Mouse (Mus musculus): ENCODE measurements around the gene Nav2. TPM values are rescaled to one million over a fixed set of nuclear protein-coding genes. Genes with fewer than 3 reads are reported as not detected.

Gene Nav2
- total RNA-seq, 2 experiments from 2014 or later: 94.6 to 122 TPM

DNA sequence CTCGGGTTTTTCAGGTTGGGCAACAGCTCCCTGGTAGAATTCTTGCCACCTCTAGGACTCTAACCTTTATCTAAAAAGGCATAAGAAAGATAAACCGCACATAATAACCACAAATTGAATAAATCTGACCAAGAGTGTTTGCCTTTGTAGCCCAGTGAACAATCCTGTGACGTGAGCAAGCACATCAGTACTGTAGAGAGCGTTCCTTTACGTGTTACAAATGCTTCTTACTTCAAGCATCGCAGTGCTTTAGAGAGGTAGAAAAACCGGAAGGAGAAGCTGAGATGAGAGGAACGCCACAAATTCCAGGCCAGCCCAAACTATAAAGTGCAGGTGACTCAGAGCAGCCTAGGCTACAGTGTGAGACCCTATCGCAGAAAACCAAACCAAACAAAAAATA lies 503.3 kb downstream of the Nav2 start:
- intact Hi-C loops (cut with DNase I): no loop called here
- DNase-seq (ENCODE audit: low spot score in 2 of 2): no peak

DNA sequence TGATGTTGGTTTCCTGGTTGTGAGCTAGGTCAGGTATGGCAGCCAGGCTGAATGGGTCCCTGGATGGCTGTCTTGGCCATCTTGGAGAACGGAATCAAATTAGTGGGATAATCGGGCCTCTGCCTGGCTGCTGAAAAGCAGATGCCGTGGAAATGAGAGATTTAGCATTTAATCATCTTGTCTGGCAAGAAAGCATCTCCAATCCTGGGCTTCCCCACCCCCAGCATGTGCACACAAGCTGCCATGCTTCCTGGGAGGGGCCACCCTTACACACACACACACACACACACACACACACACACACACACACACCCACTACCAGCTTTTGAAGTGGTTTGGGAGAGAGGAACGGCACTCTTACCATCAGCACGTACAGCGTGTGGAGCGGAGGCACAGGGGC lies 506.6 kb downstream of the Nav2 start:
- intact Hi-C loops (cut with DNase I): no loop called here
- DNase-seq (ENCODE audit: low spot score in 2 of 2): no peak

DNA sequence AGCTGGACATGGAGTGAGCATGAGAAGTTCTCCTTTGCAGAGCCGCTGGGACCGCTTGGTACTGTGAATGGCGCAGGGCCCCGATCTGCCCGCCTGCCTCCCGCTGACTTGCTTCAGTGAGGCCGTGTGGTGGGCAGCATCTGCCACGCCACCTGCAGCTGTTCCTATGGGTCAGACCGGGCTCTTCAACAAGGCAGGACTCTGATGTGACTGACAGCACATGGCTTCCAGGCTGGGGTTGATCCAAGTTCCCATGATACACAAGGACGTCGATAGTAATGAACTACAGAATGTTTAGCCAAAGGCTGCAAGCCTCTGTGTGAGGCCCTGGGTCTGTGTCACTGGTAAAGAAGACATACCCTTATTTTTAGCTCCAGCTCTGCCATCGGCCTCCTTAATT lies 507.2 kb downstream of the Nav2 start:
- DNase-seq (ENCODE audit: low spot score in 2 of 2): no peak
- intact Hi-C loops (cut with DNase I): no loop called here

DNA sequence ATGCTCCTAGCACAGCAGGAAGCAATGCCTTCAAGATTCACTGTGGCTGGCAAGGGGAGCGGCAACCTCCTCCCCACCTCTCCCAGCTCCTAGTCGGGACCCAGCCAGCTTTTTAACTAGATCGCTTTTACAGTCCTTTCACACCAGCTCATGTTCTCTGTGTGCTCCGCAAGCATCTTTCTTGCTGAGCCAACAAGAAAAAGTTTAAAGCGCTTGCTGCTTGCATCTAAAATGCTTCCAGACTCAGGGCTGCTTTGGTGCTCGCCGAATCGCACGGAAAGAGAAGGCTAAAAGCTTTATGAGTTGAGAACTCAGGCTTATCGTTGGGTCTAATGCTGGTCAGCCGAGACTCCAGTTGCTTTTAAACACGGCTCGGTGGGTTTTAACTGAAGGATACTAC lies 510.3 kb downstream of the Nav2 start:
- intact Hi-C loops (cut with DNase I): no loop called here
- DNase-seq (ENCODE audit: low spot score in 2 of 2): no peak

DNA sequence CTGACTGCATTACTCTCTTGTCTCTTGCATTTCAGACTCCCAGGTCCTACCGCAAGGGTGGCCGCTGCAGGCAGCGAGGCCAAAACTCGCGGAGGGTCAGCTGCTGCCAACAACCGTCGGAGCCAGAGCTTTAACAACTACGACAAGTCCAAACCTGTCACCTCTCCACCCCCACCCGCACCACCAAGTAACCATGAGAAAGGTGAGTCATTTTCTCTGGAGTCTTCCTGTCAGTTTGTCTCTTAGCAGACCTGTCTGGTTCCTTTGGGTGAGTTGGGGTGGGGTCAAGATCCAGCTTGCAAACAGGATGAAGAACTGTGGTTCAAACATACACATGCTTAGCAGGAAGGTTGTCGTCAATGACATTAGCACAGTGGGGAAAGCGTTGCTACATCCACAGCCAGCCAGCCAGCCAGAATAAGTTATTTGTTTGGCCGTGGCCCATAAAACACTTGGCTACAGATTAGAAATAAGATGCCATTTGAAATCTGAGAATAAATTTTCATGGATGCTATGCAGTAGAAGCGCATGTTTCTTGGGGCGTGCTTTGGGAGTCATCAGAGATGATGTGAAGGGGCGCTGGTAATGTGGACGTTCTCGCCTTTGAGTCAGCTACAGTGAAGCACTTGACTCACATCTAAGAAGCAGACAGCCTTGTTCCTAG lies 511.8 kb downstream of the Nav2 start:
- DNase-seq (ENCODE audit: low spot score in 2 of 2): no peak
- intact Hi-C loops (cut with DNase I): no loop called here

DNA sequence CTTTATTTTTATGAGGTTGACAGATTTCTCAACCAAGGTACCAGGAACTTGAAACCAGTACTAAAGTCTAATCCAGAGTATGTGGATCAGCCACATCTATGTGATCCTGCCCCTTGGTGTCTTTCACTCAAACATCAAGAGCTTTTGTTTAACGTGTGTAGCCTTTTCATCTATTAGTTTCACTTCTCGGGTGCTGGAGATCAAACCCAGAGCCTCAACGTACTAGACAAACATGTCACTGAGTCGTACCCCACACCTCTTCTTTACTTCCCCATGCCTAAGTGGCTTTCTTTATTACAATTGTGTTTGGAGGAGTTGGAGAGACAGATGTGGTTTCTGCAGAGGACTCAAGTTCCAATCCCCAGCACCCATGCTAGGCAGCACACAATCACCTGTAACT lies 512.7 kb downstream of the Nav2 start:
- DNase-seq (ENCODE audit: low spot score in 2 of 2): no peak
- intact Hi-C loops (cut with DNase I): no loop called here

DNA sequence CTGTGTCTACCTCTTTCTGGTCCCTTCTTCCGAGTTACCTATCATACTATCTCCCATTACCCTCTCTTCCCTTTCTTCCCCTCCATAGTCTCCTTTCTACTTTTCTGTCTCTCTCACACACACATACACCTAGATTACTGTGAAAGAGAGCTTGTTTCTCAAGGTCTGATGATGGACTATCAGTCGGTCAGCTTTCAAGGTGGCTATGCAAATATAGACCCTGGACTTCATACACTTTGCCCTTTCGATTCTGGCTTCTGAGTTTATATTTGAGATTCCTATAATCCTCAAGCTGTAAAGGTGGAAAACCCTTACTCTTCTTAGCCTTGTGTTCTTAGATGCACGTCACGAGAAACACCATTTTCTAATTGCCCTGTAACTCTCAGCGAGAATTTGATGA lies 515.4 kb downstream of the Nav2 start:
- no peak for DNase-seq (ENCODE audit: low spot score in 2 of 2)
- intact Hi-C loops (cut with DNase I): no loop called here

DNA sequence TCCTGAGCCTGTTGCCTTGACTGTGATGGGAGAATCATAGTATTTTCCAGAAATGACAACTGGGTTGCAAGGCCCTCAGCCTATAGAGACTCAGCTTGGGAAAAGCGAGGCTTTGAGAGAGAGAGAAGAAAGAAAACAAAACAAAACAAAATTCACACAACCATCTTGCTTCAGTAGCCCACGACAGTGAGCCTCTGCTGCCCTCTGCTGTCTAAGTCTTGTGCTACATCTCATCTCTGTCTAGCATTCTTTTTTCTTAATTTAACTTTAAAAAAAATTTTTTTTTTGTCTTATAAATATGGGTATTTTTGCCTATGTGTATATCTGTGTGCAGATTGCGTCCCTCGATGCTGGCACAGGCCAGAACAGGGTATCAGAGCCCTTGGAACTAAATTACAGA lies 517.5 kb downstream of the Nav2 start:
- peak; percentile 68 to 69 for DNase-seq (ENCODE audit: low spot score in 2 of 2)
- intact Hi-C loops (cut with DNase I): loop anchor here (2.0 kb wide), 1 partner anchor 293 kb away; no protein-coding TSS in a partner anchor

DNA sequence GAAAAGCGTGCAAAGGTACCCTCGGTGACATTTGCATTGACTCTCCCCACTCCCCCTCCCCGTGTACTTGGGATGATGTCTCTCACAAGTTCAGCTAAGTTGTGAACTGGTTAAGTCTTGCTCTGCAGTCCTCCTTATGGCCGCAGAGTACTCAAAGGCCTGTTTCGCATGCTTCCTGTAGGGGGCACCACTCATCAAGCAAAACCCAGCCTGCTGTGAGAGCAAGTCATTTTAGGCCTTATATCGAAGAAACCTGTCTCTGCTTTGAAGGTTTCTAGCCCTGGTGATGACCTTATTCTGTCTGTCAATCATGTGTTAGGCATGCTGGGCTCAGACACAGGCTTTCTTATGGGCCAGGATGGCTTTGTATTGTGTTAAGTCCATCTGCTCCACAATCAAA lies 519.3 kb downstream of the Nav2 start:
- intact Hi-C loops (cut with DNase I): loop anchor here (2.0 kb wide), 1 partner anchor 295 kb away; no protein-coding TSS in a partner anchor
- no peak for DNase-seq (ENCODE audit: low spot score in 2 of 2)

DNA sequence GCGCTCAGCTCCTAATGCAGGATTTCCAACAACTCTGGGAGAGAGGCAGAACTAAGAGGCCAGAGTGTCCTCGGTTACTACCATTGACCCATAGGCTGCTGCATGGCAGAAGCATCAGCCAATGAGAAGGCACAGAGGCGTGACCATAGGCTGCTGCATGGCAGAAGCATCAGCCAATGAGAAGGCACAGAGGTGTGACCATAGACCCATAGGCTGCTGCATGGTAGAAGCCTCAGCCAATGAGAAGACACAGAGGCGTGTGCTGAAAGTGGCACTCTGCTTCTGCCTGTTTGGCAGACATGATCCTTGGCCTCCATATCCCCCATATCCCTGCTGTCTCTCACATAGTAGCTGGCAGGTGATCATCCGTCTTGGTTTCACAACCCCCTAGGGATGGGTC lies 520.4 kb downstream of the Nav2 start:
- intact Hi-C loops (cut with DNase I): no loop called here
- DNase-seq (ENCODE audit: low spot score in 2 of 2): no peak

DNA sequence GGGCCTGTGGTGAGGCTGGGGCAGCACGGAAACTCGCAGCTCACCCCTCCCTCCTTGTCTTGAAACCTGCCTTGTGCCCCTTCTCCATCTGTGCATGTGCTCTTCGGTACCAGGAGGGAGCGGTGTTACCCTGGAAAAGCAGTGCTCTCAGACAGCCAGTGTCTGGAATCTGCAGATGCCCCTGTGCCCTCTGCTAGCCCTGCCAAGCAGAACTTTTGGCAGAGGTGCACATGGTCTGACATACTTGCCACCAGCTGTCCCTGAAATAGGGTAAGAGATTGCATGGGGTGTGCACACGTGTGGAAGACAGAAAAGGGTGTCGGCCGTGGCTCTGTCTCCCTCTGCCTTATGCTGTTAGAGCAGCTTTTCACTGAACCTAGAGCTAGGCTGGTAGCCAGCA lies 522.3 kb downstream of the Nav2 start:
- no peak for DNase-seq (ENCODE audit: low spot score in 2 of 2)
- intact Hi-C loops (cut with DNase I): no loop called here

DNA sequence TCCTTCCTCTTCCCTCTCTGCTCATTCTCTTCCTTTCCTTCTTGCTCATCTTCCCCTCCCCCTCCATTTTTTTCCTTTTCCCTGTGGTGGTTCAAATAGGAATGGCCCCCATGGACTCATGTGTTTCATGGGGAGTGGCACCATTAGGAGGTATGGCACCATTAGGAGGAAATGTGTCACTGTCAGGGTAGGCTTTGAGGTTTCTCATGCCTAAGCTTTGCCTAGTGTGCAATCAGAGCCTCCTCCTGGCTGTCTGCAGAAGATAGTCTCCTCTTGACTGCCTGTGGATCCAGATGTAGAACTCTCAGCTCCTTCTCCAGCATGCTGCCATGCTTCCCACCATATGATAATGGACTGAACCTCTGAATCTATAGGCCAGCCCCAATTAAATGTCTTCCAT lies 525.4 kb downstream of the Nav2 start:
- DNase-seq (ENCODE audit: low spot score in 2 of 2): no peak
- intact Hi-C loops (cut with DNase I): no loop called here

DNA sequence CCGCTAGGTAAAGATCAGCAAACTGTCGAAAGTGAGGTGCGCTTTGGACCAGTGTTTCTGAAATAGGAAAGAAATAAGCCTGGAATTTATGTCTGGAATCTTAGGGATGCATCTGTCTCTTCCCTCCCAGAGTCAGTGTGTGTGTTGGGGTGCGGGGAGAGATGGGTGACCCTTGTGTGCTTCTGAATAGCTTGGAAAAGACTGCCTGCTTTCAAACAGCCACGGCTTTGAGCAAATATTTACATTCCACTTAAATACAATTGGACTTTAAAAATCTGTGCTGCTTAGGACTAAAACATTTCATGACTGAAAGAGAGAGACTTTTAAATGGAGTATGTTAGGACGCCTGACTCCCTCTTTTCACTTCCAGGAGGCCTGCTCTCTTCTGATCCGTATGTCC lies 528.0 kb downstream of the Nav2 start:
- intact Hi-C loops (cut with DNase I): no loop called here
- DNase-seq (ENCODE audit: low spot score in 2 of 2): no peak

DNA sequence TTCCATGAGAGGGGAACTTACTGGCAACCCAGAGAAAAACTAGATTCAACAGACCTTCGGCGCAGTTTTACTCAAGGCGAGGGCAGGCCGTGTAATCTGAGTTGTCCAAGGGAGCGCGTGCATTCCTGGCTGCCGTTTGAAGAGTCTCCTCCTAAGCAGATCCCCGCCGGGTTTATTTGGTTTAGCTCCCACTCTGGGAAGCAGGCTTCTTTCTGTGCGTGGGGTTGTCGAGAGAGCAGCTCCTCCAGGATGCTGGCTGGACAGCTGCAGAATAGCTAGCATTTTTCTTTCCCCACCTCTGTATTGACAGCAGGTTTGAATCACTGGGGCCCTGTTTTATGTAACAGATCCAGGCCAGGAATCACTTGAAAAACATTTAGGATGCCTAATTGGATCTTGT lies 529.4 kb downstream of the Nav2 start:
- DNase-seq (ENCODE audit: low spot score in 2 of 2): peak; percentile 61 to 76
- intact Hi-C loops (cut with DNase I): no loop called here

DNA sequence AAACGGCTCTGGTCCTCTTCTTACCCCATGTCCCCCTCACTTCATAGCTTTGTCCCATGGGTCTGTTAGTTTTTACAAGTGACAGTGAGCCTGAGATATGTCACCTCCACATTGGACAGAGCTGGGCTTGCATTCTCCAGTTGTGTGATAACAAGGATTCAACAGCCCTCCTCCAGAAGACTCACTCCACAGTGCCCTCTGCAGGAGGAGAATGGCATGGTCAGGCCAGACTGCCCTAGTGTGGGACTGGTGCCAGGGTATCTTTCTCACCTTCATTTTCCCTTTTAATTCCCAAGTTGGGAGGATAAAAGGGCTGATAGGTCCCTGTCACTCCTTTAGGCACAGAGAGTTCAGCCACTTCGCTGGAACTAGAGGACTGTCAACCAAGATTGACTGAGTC lies 530.6 kb downstream of the Nav2 start:
- no peak for DNase-seq (ENCODE audit: low spot score in 2 of 2)
- intact Hi-C loops (cut with DNase I): no loop called here

DNA sequence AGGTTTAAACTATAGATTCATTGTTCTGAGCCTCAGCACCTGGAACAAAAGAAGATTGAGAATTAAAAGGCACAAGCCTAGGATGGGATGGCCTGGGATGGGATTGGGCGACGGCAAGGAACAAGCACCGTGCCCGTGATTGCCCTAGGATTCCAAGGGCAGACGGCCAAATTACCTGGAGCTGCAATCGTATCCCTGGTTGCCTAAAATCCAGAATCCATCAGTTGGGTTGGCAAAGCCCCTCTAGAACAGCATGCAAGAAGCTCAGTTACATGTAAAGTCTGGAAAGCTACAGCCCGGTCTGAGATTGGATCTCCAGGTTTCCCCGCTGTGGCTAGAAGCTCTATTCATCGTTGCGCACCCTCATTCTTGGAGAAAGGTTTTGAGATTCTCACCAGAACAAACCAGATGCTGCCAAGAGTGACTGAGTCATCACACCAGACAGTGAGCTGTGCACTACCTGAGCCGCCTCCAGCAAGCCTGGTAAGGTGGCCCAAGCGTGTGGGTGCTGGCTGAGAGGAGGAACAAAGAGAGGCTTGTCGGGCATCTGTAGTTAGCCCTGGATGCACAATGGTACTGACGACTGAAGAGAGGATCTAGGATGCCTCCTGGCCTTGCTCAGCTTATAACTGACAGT lies 531.9 kb downstream of the Nav2 start:
- peak in 1 of 2 experiments; percentile 64 for DNase-seq (ENCODE audit: low spot score in 2 of 2)

DNA sequence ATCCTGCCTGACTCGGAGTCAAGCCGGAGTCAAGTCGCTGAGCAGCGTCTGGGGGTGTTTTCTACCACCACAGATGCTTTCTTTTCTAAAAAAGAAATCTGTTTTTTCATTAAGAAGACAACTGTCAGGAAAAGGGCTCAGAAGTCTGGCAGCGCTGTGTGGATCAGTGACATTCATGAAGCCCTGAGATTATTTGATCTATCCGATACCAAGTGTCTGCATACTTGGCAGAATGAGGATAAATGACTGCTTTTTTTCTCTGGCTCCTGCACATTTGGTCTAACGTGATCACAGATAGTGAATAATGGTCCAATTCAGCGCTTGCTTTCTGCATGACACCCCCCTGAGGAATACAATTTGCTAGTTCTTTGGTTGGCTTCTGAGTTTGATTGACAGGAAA lies 533.7 kb downstream of the Nav2 start:
- no peak for DNase-seq (ENCODE audit: low spot score in 2 of 2)
- intact Hi-C loops (cut with DNase I): no loop called here

More for the DNA sequence above, 531.9 kb downstream of the Nav2 start:
- intact Hi-C loops (cut with DNase I): no loop called here

DNA sequence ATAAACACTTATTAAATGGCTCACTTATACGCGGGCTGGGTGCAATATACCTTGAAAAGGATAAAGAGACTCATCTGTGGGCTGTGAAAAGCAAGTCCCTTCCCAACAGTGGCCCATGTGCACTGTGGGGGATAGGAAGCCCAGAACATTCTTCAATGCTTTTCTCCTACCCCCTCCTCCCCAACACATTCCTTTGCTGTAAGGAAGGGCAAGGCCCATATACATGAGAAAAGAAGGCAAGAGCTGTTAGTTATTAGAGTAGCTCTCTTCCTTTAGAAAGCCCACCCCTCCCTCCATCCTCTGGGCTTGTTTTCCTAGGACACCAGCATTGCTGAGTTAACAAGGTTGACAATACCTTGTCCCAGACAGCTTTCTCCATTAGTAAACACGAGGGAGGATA lies 540.1 kb downstream of the Nav2 start:
- no peak for DNase-seq (ENCODE audit: low spot score in 2 of 2)

DNA sequence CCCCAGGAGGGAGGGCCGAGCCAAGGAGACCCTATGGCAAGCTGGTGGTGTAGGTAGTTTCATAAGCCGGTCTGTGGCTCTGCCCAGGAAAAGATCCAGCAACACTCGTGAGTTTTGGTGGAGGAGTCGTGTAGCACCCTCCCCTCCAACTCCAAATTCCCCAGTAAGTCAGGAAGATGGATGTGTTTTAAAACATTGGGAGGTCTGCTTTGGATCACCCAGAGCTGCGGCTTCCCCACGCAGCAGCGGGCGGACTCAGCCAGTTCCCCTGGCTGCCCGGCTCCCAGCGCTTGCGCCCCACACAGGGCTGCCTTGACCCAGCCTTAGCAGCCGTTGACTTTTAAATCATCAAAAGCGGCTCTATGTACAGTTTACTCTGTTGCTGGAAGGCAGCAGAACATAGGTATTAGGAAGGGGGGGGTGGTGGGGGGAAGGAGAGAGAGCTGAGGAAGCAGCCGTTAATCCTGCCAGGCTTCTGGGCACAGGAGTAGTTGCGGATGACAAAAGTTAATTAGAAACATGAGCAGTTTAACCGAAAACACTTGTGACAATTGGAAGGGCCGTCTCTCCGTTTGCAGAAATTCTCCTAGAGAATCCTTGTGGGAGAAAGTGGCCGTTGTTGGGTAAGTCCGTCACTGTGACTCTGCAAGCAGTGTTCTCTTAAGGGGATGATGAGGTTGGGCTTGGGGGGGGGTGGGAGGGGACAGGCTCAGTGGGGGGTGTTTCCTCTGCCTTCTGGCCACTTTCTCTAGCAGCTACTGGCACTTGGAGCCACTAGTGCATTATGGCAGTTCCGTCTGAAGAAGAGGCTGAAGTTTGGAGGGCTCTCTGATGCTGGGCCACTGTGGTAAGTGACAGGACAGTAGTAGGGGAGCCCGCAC lies 542.0 kb downstream of the Nav2 start:
- DNase-seq (ENCODE audit: low spot score in 2 of 2): peak; percentile 30 to 49
- intact Hi-C loops (cut with DNase I): no loop called here

More for the DNA sequence above, 540.1 kb downstream of the Nav2 start:
- intact Hi-C loops (cut with DNase I): no loop called here

DNA sequence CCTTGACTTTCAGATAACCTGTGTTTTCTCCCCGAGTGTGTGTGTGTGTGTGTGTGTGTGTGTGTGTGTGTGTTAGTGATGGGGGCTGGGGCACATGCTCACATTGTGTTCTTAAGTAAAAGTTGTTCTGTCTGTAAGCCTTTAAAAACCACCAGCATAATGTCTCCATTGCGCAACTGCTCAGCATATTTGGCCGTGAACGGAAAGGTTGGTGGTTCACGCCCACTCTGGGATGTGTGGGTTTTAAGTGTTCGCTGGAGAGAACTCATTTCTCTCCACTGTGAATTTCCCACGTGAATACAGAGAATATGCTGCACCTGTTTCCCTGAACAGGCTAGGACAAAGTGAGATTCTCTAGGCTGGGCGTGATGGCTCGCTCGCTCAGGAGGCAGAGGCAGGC lies 542.7 kb downstream of the Nav2 start:
- intact Hi-C loops (cut with DNase I): no loop called here
- peak in 1 of 2 experiments; percentile 52 for DNase-seq (ENCODE audit: low spot score in 2 of 2)

Data from left cerebral cortex, postnatal 14 days (tissue).